Mouse (Mus musculus) limb, embryonic 11.5 days (tissue): Measurements from ENCODE around the gene Mindy2. TPM values are rescaled to one million over a fixed set of nuclear protein-coding genes. Genes with fewer than 3 reads are reported as not detected.

ENCODE experiments used
- ATAC-seq: fragments of 200-750 bp; cut with Nextera tagmentation; 2 replicates; pipeline ENCODE4 v1.8.0; 2017; ENCODE audit warnings: low read depth; ENCODE audit not compliant: insufficient number of reproducible peaks, low FRiP score, low TSS enrichment
- DNase-seq: peaks from one replicate; pipeline ENCODE4 v3.0.0-alpha.2; 2015; ENCODE audit warnings: low spot score
- H3K27ac ChIP-seq: fragments of 300-500 bp; sonication (generic); replicated peaks from 2 replicates; pipeline ENCODE4 v1.5.1; 2014; ENCODE audit warnings: low read depth, mild to moderate bottlenecking, low read length
- H3K27me3 ChIP-seq: fragments of 300-500 bp; sonication (generic); 2 replicates; pipeline ENCODE4 v1.6.1; 2014; ENCODE audit warnings: mild to moderate bottlenecking, low read length, mixed read lengths; ENCODE audit not compliant: control insufficient read depth, insufficient read depth
- H3K36me3 ChIP-seq: fragments of 300-500 bp; sonication (generic); 2 replicates; pipeline ENCODE4 v1.6.1; 2014; ENCODE audit warnings: mild to moderate bottlenecking, low read length, moderate library complexity, mixed read lengths; ENCODE audit not compliant: control insufficient read depth, insufficient read depth
- H3K4me1 ChIP-seq: fragments of 300-500 bp; sonication (generic); 2 replicates; pipeline ENCODE4 v1.6.1; 2014; ENCODE audit warnings: low read length, mixed read lengths; ENCODE audit not compliant: control insufficient read depth, insufficient read depth
- H3K4me2 ChIP-seq: fragments of 300-500 bp; sonication (generic); 2 replicates; pipeline ENCODE4 v1.6.1; 2014; ENCODE audit warnings: low read depth, mild to moderate bottlenecking, moderate library complexity; ENCODE audit not compliant: severe bottlenecking
- H3K4me3 ChIP-seq: fragments of 300-500 bp; sonication (generic); 2 replicates; pipeline ENCODE4 v1.5.1; 2014; ENCODE audit warnings: low read depth, low read length
- H3K9ac ChIP-seq: fragments of 300-500 bp; sonication (generic); 2 replicates; pipeline ENCODE4 v1.6.1; 2014; ENCODE audit warnings: mild to moderate bottlenecking, low read length
- H3K9me3 ChIP-seq: fragments of 300-500 bp; sonication (generic); 2 replicates; pipeline ENCODE4 v1.6.1; 2016; ENCODE audit warnings: low read length; ENCODE audit not compliant: control insufficient read depth
- WGBS: fragments of 180-500 bp; shearing (Covaris S2); extraction: QIAGEN DNeasy Blood & Tissue Kit; methylation state at CpG from one replicate; pipeline ENCODE4 v1.1.7; 2014; 5-methylcytosine and 5-hydroxymethylcytosine counted together
- polyA plus RNA-seq: library from polyadenylated mRNA; unstranded; fragments of >200 nt; fragmentation: Nextera tagmentation; extraction: Ambion mirVana; gene quantifications from 2 replicates; pipeline ENCODE4 v1.2.1, GENCODE M21; 2014

Mindy2 gene
- polyA plus RNA-seq, 1 experiment from 2014 or later: 4.3 TPM

- Histone ChIP-seq H3K9ac (no peak overlapping the region), H3K27ac (no peak overlapping the region), H3K4me3 (no peak overlapping the region), H3K4me2 (no peak overlapping the region), H3K27me3 (no peaks in the 10 kb centered on the region), H3K36me3 (peaks cover 38% of the 10 kb centered on the region), H3K4me1 (no peaks in the 10 kb centered on the region), H3K9me3 (no peaks in the 10 kb centered on the region)
- no peak for ATAC-seq
- 91% methylated on average over 5 of the region's 5 CpGs for WGBS
- no peak for DNase-seq
Measured at GRCm38 (mm10) chr9:70585172-70585571, 71.8 kb downstream of the Mindy2 start.

- no peak overlapping the region for H3K27ac ChIP-seq
- DNase-seq: no peak
- ATAC-seq: no peak
- no peak overlapping the region for H3K4me3 ChIP-seq
- H3K36me3 ChIP-seq: peaks cover 37% of the 10 kb centered on the region
- no peaks in the 10 kb centered on the region for H3K4me1 ChIP-seq
- no peaks in the 10 kb centered on the region for H3K27me3 ChIP-seq
- no peaks in the 10 kb centered on the region for H3K9me3 ChIP-seq
- no peak overlapping the region for H3K4me2 ChIP-seq
- WGBS: 94% methylated on average over 14 of the region's 14 CpGs
- H3K9ac ChIP-seq: no peak overlapping the region
Measured at GRCm38 (mm10) chr9:70584641-70585040, 72.3 kb downstream of the Mindy2 start.

- no peaks in the 10 kb centered on the region for H3K27me3 ChIP-seq
- H3K9ac ChIP-seq: no peak overlapping the region
- no peaks in the 10 kb centered on the region for H3K9me3 ChIP-seq
- H3K4me3 ChIP-seq: no peak overlapping the region
- H3K4me2 ChIP-seq: no peak overlapping the region
- H3K36me3 ChIP-seq: peaks cover 19% of the 10 kb centered on the region
- no peaks in the 10 kb centered on the region for H3K4me1 ChIP-seq
- no peak for DNase-seq
- 90% methylated on average over 5 of the region's 5 CpGs for WGBS
- ATAC-seq: no peak
- no peak overlapping the region for H3K27ac ChIP-seq
Measured at GRCm38 (mm10) chr9:70580956-70581355, 76.0 kb downstream of the Mindy2 start.

DNA sequence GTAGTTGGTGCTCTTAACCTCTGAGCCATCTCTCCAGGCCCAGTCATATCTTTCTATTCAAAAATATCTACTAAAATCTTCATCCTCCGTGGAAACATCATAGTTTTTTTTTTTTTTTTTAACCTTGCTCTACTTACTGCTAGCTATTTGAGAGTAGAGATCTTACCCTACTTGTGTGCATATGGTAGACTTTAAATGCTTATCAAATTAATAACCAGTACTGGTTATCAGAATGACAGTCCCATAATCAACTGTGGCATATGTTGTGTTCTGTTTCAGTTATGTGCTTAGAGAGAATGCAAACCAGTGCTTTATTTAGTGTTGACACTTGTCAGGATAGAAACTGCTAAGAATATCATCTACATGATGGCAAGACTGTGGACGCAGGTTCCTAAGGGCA is 78.9 kb downstream of the Mindy2 start:
- ATAC-seq (no peak), DNase-seq (no peak)
- Histone ChIP-seq H3K4me1 (no peaks in the 10 kb centered on the region), H3K36me3 (peaks cover 15% of the 10 kb centered on the region), H3K9me3 (no peaks in the 10 kb centered on the region), H3K4me2 (no peak overlapping the region), H3K4me3 (no peak overlapping the region), H3K27ac (no peak overlapping the region), H3K27me3 (no peaks in the 10 kb centered on the region), H3K9ac (no peak overlapping the region)
- 92% methylated on average over 2 of the region's 2 CpGs for WGBS

- ATAC-seq: no peak
- Histone ChIP-seq H3K4me1 (no peaks in the 10 kb centered on the region), H3K4me2 (no peak overlapping the region), H3K4me3 (no peak overlapping the region), H3K36me3 (peaks cover 6% of the 10 kb centered on the region; the same call in 1 of the 2 replicates), H3K9ac (no peak overlapping the region), H3K27me3 (no peaks in the 10 kb centered on the region), H3K9me3 (no peaks in the 10 kb centered on the region), H3K27ac (no peak overlapping the region)
- 93% methylated on average over 8 of the region's 8 CpGs for WGBS
- no peak for DNase-seq
Measured at GRCm38 (mm10) chr9:70570351-70570750, 86.6 kb downstream of the Mindy2 start.

- Histone ChIP-seq H3K27ac (no peak overlapping the region), H3K4me3 (no peak overlapping the region), H3K4me1 (no peaks in the 10 kb centered on the region), H3K9me3 (no peaks in the 10 kb centered on the region), H3K9ac (no peak overlapping the region), H3K27me3 (no peaks in the 10 kb centered on the region), H3K4me2 (no peak overlapping the region), H3K36me3 (peaks cover 3% of the 10 kb centered on the region; the same call in 1 of the 2 replicates)
- ATAC-seq (no peak), DNase-seq (no peak)
- WGBS: 90% methylated on average over 5 of the region's 5 CpGs
Measured at GRCm38 (mm10) chr9:70567651-70568050, 89.3 kb downstream of the Mindy2 start.

DNA sequence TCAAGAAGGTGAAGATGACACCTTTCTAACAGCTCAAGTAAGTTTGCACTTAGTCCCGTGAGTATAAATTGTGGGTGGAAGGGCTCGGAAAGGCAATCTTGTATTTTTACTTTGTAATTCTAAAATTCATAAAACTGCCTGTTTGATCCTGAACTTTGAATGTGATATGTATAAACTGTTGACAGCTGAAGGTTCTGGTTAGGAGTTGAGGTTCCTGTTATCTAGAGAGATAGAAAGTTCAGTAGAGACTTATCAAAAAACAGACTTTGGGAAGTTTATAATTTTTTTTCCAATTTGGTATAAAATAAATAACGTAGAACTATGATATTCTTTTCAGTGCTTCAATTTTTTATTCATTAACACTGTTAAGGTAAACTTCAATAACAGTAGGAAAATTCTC is 94.1 kb downstream of the Mindy2 start:
- DNase-seq (no peak), ATAC-seq (no peak)
- H3K4me1 ChIP-seq: no peaks in the 10 kb centered on the region
- no peak overlapping the region for H3K27ac ChIP-seq
- H3K4me3 ChIP-seq: no peak overlapping the region
- H3K9me3 ChIP-seq: no peaks in the 10 kb centered on the region
- 92% methylated on average over 3 of the region's 3 CpGs for WGBS
- H3K4me2 ChIP-seq: no peak overlapping the region
- no peak overlapping the region for H3K9ac ChIP-seq
- no peaks in the 10 kb centered on the region for H3K27me3 ChIP-seq
- H3K36me3 ChIP-seq: peaks cover 3% of the 10 kb centered on the region; the same call in 1 of the 2 replicates

DNA sequence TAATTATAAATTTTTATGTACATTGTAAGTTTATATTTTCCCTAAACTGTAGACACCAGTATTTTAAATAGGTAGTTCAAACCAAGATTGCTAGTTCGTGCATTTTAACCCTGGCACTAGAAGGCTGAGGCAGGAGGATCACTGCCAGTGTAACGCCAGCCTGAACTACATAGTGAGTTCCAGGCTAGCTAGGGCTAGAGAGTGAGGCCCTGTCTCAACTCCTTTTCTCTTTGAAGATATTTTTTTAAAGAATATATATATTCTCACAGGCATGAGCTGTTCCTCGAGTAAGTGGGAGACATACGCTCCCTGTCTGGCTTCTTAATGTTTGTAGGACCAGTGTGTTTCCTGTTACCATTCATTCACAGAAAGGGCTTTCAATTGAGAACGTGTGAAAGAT is 100.2 kb downstream of the Mindy2 start:
- 90% methylated on average over 5 of the region's 5 CpGs for WGBS

GRCm38 (mm10) chr9:70555431-70555830 is 101.5 kb downstream of the Mindy2 start:
- Histone ChIP-seq H3K9ac (no peak overlapping the region), H3K4me3 (no peak overlapping the region), H3K27ac (no peak overlapping the region), H3K4me2 (no peak overlapping the region), H3K4me1 (no peaks in the 10 kb centered on the region), H3K36me3 (peaks cover 8% of the 10 kb centered on the region), H3K27me3 (no peaks in the 10 kb centered on the region), H3K9me3 (no peaks in the 10 kb centered on the region; the same call in 1 of the 2 replicates)
- ATAC-seq (no peak), DNase-seq (no peak)

More for the DNA sequence above, 100.2 kb downstream of the Mindy2 start:
- Histone ChIP-seq H3K9ac (no peak overlapping the region), H3K27me3 (no peaks in the 10 kb centered on the region), H3K4me2 (no peak overlapping the region), H3K4me3 (no peak overlapping the region), H3K4me1 (no peaks in the 10 kb centered on the region), H3K27ac (no peak overlapping the region), H3K9me3 (no peaks in the 10 kb centered on the region; the same call in 1 of the 2 replicates), H3K36me3 (peaks cover 8% of the 10 kb centered on the region)
- ATAC-seq (no peak), DNase-seq (no peak)
